Mouse (Mus musculus) thymus, adult 2 months (tissue): ENCODE measurements around the gene Nos1. TPM values are rescaled to one million over a fixed set of nuclear protein-coding genes. Genes with fewer than 3 reads are reported as not detected.

Experiments used
- DNase-seq: peaks from one replicate; pipeline ENCODE4 v3.0.0; 2021
- H3K27ac ChIP-seq: fragments of 200-500 bp; 2 replicates; pipeline ENCODE4 v1.5.1; 2012; ENCODE audit warnings: low read length, control low read depth; ENCODE audit not compliant: control insufficient read depth, insufficient read depth
- H3K27me3 ChIP-seq: fragments of 200-500 bp; 2 replicates; pipeline ENCODE4 v1.6.1; 2012; ENCODE audit warnings: mild to moderate bottlenecking, low read length, moderate library complexity, mixed read lengths; ENCODE audit not compliant: control insufficient read depth, insufficient read depth
- H3K36me3 ChIP-seq: fragments of 200-500 bp; 2 replicates; pipeline ENCODE4 v1.6.1; 2012; ENCODE audit warnings: mild to moderate bottlenecking, low read length, moderate library complexity; ENCODE audit not compliant: control insufficient read depth, insufficient read depth
- H3K4me1 ChIP-seq: fragments of 200-500 bp; replicated peaks from 2 replicates; pipeline ENCODE4 v1.6.1; 2012; ENCODE audit warnings: low read length; ENCODE audit not compliant: control insufficient read depth, insufficient read depth
- H3K4me3 ChIP-seq: fragments of 200-500 bp; 2 replicates; pipeline ENCODE4 v1.5.1; 2012; ENCODE audit warnings: mild to moderate bottlenecking, low read length, control low read depth, moderate library complexity; ENCODE audit not compliant: control insufficient read depth, insufficient read depth
- CTCF ChIP-seq: fragments of 200-500 bp; IDR thresholded peaks from 2 replicates; pipeline ENCODE4 v1.5.1; 2012; ENCODE audit warnings: mild to moderate bottlenecking, control low read depth, low read length, moderate library complexity, borderline replicate concordance; ENCODE audit not compliant: control insufficient read depth, poor library complexity, insufficient read depth; ENCODE audit errors: extremely low read depth
- POLR2A ChIP-seq: fragments of 200-500 bp; IDR thresholded peaks from 2 replicates; pipeline ENCODE4 v1.6.1; 2012; ENCODE audit warnings: mild to moderate bottlenecking, low read length, control low read depth, moderate library complexity; ENCODE audit not compliant: control insufficient read depth, poor library complexity, insufficient read depth; ENCODE audit errors: extremely low read depth
- WGBS: fragments of 180-500 bp; shearing (Covaris S2); methylation state at CpG from one replicate; pipeline ENCODE4 v1.1.7; 2018; 5-methylcytosine and 5-hydroxymethylcytosine counted together
- polyA plus RNA-seq: library from polyadenylated mRNA; depleted of rRNA; stranded (reverse); fragments of >200 nt; gene quantifications from 2 replicates; pipeline ENCODE4 v1.2.3, GENCODE M21; 2012

Nos1 gene
- polyA plus RNA-seq, 1 experiment: 0.35 TPM

DNA sequence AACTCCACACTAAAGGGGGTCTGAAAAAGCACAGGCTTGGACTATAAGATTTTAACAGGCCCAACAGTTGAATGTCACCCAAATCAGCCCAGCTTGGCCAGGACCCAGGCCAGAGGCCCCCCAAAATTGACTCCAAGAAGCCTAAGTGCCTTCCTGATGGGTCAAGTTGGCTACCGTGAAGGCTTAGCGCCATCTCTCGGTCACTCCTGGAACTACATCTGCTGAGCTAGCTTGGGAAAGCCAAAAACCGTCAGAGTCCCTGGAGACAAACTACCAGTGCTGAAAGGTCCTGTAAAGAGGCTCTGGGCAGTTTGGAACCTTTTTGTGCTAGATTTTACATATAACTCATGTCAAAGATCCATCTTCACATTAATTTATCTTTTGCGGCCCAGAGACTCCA lies 56.1 kb downstream of the Nos1 start:
- no peaks in the 10 kb centered on the region for H3K36me3 ChIP-seq
- no peaks in the 10 kb centered on the region for H3K4me1 ChIP-seq
- H3K4me3 ChIP-seq: no peak overlapping the region
- WGBS: 15% methylated on average over 5 of the region's 5 CpGs
- TF ChIP-seq POLR2A: no peak
- peak; percentile 67; the same call in 1 of the 2 replicates for TF ChIP-seq CTCF
- H3K27ac ChIP-seq: no peak overlapping the region
- no peaks in the 10 kb centered on the region; the same call in 1 of the 2 replicates for H3K27me3 ChIP-seq
- DNase-seq: peak; percentile 25

- 47% methylated on average over 9 of the region's 9 CpGs for WGBS
- TF ChIP-seq CTCF: no peak
- TF ChIP-seq POLR2A: no peak
- DNase-seq: no peak
- H3K27me3 ChIP-seq: no peaks in the 10 kb centered on the region; the same call in 1 of the 2 replicates
- no peaks in the 10 kb centered on the region for H3K36me3 ChIP-seq
- no peaks in the 10 kb centered on the region for H3K4me1 ChIP-seq
- H3K4me3 ChIP-seq: no peak overlapping the region
- no peak overlapping the region for H3K27ac ChIP-seq
Observed at GRCm38 (mm10) chr5:117837731-117838130, 56.9 kb downstream of the Nos1 start.

GRCm38 (mm10) chr5:117839501-117839900 lies 58.7 kb downstream of the Nos1 start:
- no peaks in the 10 kb centered on the region for H3K36me3 ChIP-seq
- no peak overlapping the region for H3K27ac ChIP-seq
- no peaks in the 10 kb centered on the region; the same call in 1 of the 2 replicates for H3K27me3 ChIP-seq
- no peak overlapping the region for H3K4me3 ChIP-seq
- no peak for DNase-seq
- 56% methylated on average over 7 of the region's 7 CpGs for WGBS
- H3K4me1 ChIP-seq: no peaks in the 10 kb centered on the region
- TF ChIP-seq POLR2A: no peak

DNA sequence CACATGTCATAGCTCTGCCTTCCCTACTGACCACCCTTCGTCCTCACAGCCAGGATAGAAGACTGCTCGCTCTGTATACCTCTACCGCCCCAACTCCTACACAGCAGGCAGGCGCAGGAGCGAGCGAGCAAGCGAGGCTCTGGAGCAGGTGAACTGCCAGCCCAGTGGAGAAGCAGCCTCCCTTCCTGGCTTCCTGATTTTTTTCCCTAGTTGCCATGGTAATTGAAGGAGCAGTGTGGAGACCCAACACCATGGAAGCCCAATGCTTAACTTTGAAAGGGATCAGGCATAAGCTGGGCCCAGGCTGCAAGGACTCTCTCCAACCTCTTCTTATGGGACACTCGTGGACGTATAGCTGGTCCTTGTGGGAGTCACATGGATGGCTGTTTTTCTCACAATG lies 59.4 kb downstream of the Nos1 start:
- H3K36me3 ChIP-seq: no peaks in the 10 kb centered on the region
- no peaks in the 10 kb centered on the region for H3K4me1 ChIP-seq
- no peak overlapping the region for H3K4me3 ChIP-seq
- DNase-seq: no peak
- no peaks in the 10 kb centered on the region; the same call in 1 of the 2 replicates for H3K27me3 ChIP-seq
- WGBS: 48% methylated on average over 9 of the region's 9 CpGs
- H3K27ac ChIP-seq: no peak overlapping the region
- TF ChIP-seq CTCF (no peak), POLR2A (no peak)

GRCm38 (mm10) chr5:117840988-117841387 lies 60.2 kb downstream of the Nos1 start:
- WGBS: 40% methylated on average over 5 of the region's 5 CpGs
- no peaks in the 10 kb centered on the region for H3K4me1 ChIP-seq
- no peak for DNase-seq
- H3K27me3 ChIP-seq: no peaks in the 10 kb centered on the region; the same call in 1 of the 2 replicates
- no peaks in the 10 kb centered on the region for H3K36me3 ChIP-seq
- no peak overlapping the region for H3K4me3 ChIP-seq
- TF ChIP-seq POLR2A (no peak), CTCF (no peak)
- H3K27ac ChIP-seq: no peak overlapping the region

DNA sequence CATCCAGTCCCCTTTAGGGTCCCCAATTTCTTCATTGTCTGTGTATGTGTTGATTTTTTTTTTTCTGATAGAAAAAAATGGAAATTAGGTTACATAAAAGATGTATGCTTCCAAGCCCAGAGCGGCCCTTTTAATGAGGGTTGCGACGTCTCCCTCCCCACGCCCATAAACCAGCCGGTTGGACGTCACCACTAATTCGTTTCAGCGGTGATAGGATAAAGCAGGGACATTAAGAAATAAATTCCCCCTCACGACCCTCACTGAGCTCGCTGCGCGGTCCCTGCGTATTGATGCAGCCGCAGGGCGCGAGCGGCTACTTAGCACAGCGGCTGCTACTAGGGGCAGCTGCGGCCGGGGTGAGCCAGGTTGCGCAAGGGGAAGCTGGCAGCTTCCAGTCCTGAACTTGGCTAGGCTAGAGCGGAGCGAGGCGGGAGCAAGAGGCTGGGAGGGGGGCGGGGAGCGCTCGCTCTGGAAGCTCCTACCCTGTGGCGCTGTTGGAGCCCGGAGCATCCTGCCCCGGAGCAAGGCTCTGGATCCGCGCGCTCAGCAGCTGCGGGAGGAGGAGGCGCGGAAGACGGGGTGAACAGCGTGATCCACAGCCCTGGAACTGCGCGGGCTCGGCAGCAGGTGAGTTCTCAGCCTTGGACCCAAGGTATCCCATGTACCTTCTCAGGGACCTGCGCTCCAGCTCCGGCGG lies 61.0 kb downstream of the Nos1 start:
- Histone ChIP-seq H3K4me3 (no peak overlapping the region), H3K36me3 (no peaks in the 10 kb centered on the region), H3K27ac (no peak overlapping the region), H3K4me1 (no peaks in the 10 kb centered on the region), H3K27me3 (no peaks in the 10 kb centered on the region; the same call in 1 of the 2 replicates)
- no peak for TF ChIP-seq CTCF
- DNase-seq: no peak
- WGBS: 7% methylated on average over 44 of the region's 44 CpGs

DNA sequence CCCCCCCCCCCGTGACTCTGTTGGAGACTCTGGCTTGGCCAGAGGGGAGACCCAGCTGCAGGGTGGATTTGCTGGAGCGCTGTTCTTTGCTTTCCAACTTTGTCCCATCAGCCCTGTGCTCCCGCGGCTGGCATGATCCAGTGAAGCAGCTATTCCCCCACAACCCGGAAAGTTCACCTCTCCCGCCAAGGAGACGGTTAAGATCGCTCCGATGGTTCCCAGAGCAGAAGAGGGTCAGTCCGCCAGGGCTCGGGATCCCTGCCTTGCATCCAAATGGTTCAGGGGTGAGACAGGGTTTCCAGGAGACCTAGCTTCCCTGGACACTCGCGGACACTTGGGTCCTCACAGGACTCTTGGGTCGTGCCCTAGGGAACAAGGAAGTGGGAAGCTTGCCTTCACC lies 61.9 kb downstream of the Nos1 start:
- DNase-seq: no peak
- Histone ChIP-seq H3K27me3 (no peaks in the 10 kb centered on the region; the same call in 1 of the 2 replicates), H3K4me3 (no peak overlapping the region), H3K4me1 (no peaks in the 10 kb centered on the region), H3K27ac (no peak overlapping the region), H3K36me3 (no peaks in the 10 kb centered on the region)
- TF ChIP-seq POLR2A: no peak
- TF ChIP-seq CTCF: no peak
- 11% methylated on average over 14 of the region's 14 CpGs for WGBS
